In genomic region chrX:153139734-153140515, GRCm38 (mm10) we compare ENCODE assay signal across 7 mouse cellular contexts. TPM values are rescaled to one million over a fixed set of nuclear protein-coding genes. Genes with fewer than 3 reads are reported as not detected.
DNase-seq lines count a peak whose midpoint lies in the region; ATAC-seq and TF ChIP-seq lines count a peak whose summit lies in the region.

Rragb (plus strand) TSS chrX:153139981.

- H3K4me2 ChIP-seq in embryonic facial prominence, embryonic 14.5 days (ENCODE audit: low read depth, low read length): peak within 1 kb of the TSS; percentile 62
- H3K4me2 ChIP-seq in limb, embryonic 13.5 days (replicated peaks): peak within 1 kb of the TSS; percentile 62
- peak within 1 kb of the TSS; percentile 50 for H3K4me2 ChIP-seq in midbrain, embryonic 15.5 days

- peaks cover 20% of the 10 kb centered on the region for H3K27me3 ChIP-seq in embryonic facial prominence, embryonic 14.5 days (replicated peaks; ENCODE audit: control insufficient read depth, insufficient read depth, low read length)
- H3K27me3 ChIP-seq in limb, embryonic 13.5 days: peaks cover 27% of the 10 kb centered on the region
- no peaks in the 10 kb centered on the region for H3K27me3 ChIP-seq in midbrain, embryonic 15.5 days (replicated peaks)

- peak within 1 kb of the TSS; percentile 75 for H3K4me3 ChIP-seq in bone marrow, adult 2 months (replicated peaks; ENCODE audit: control insufficient read depth, low read depth, low read length)
- peak within 1 kb of the TSS; percentile 46 for H3K4me3 ChIP-seq in embryonic facial prominence, embryonic 14.5 days (ENCODE audit: low read depth, low read length)
- peak within 1 kb of the TSS; percentile 52 for H3K4me3 ChIP-seq in limb, embryonic 13.5 days
- H3K4me3 ChIP-seq in midbrain, embryonic 15.5 days: peak within 1 kb of the TSS; percentile 50

- no peak within 1 kb of the TSS; the same call in 1 of the 2 replicates for H3K27ac ChIP-seq in bone marrow, adult 2 months (ENCODE audit: control insufficient read depth, insufficient read depth, low read depth, low read length, poor library complexity)
- H3K27ac ChIP-seq in embryonic facial prominence, embryonic 14.5 days (replicated peaks; ENCODE audit: low read depth, low read length): no peak within 1 kb of the TSS
- H3K27ac ChIP-seq in limb, embryonic 13.5 days: no peak within 1 kb of the TSS
- H3K27ac ChIP-seq in midbrain, embryonic 15.5 days: peak within 1 kb of the TSS; percentile 64

- no peaks in the 10 kb centered on the region for H3K9me3 ChIP-seq in embryonic facial prominence, embryonic 14.5 days (ENCODE audit: control insufficient read depth, low read length)
- no peaks in the 10 kb centered on the region for H3K9me3 ChIP-seq in limb, embryonic 13.5 days
- H3K9me3 ChIP-seq in midbrain, embryonic 15.5 days: no peaks in the 10 kb centered on the region

- H3K36me3 ChIP-seq in embryonic facial prominence, embryonic 14.5 days (ENCODE audit: control insufficient read depth, insufficient read depth, low read length): no peaks in the 10 kb centered on the region
- H3K36me3 ChIP-seq in limb, embryonic 13.5 days: no peaks in the 10 kb centered on the region
- H3K36me3 ChIP-seq in midbrain, embryonic 15.5 days (replicated peaks): no peaks in the 10 kb centered on the region

- peak; percentile 85 for DNase-seq in embryonic facial prominence, embryonic 14.5 days (ENCODE audit: low spot score)
- DNase-seq in heart, adult 8-10 months (ENCODE audit: low spot score): peak; percentile 20
- DNase-seq in kidney, adult 9 months: peak; percentile 77
- DNase-seq in spleen, adult 18-20 months: peak; percentile 71 to 73

- no peak for TF ChIP-seq POLR2A in bone marrow, adult 2 months (IDR thresholded peaks at IDR 0.05; ENCODE audit: borderline replicate concordance, control insufficient read depth, low read depth, low read length)

- peak within 1 kb of the TSS; percentile 54 for H3K9ac ChIP-seq in embryonic facial prominence, embryonic 14.5 days (ENCODE audit: low read depth, low read length)
- peak within 1 kb of the TSS; percentile 58 for H3K9ac ChIP-seq in limb, embryonic 13.5 days
- H3K9ac ChIP-seq in midbrain, embryonic 15.5 days: peak within 1 kb of the TSS; percentile 31

- 11% methylated on average over 47 of the region's 47 CpGs for WGBS in bone marrow, adult 2 months
- WGBS in embryonic facial prominence, embryonic 14.5 days: 15% methylated on average over 39 of the region's 47 CpGs
- 16% methylated on average over 47 of the region's 47 CpGs for WGBS in limb, embryonic 13.5 days
- 24% methylated on average over 47 of the region's 47 CpGs for WGBS in midbrain, embryonic 15.5 days

- H3K4me1 ChIP-seq in bone marrow, adult 2 months (ENCODE audit: control insufficient read depth, insufficient read depth, low read length): no peaks in the 10 kb centered on the region
- H3K4me1 ChIP-seq in embryonic facial prominence, embryonic 14.5 days (ENCODE audit: control insufficient read depth, insufficient read depth, low read length): no peaks in the 10 kb centered on the region
- no peaks in the 10 kb centered on the region for H3K4me1 ChIP-seq in limb, embryonic 13.5 days
- no peaks in the 10 kb centered on the region for H3K4me1 ChIP-seq in midbrain, embryonic 15.5 days

- peak; percentile 97 for ATAC-seq in embryonic facial prominence, embryonic 14.5 days (ENCODE audit: low read depth)
- ATAC-seq in limb, embryonic 13.5 days (ENCODE audit: low FRiP score, low read depth): peak; percentile 99
- peak; percentile 99 for ATAC-seq in midbrain, embryonic 15.5 days (replicated peaks)

- TF ChIP-seq CTCF in bone marrow, adult 2 months (IDR thresholded peaks at IDR 0.05; ENCODE audit: control insufficient read depth, insufficient read depth, low read length): no peak

RNA-seq across cellular contexts. Expression of gene Rragb, which starts in this region (rescaled TPM):
- polyA plus RNA-seq in bone marrow, adult 2 months (2011; ENCODE audit: insufficient read depth, insufficient read length, low replicate concordance, missing spikeins): 3.2 TPM in 1 of 2 replicates, not detected in the other
- polyA plus RNA-seq in embryonic facial prominence, embryonic 14.5 days (2014; fragmentation: Nextera tagmentation; extraction: Ambion mirVana): 1.4 and 2.0 TPM in 2 replicates
- 1 to 10 TPM; 1.7 to 5.3 (median 2.5) TPM for total RNA-seq in heart, adult 8-10 months (2022)
- 2.8 and 3.0 TPM in 2 replicates for polyA plus RNA-seq in limb, embryonic 13.5 days (2015; fragmentation: Nextera tagmentation; extraction: Ambion mirVana)
- 9.1 and 10.1 TPM in 2 replicates for polyA plus RNA-seq in midbrain, embryonic 15.5 days (2015; fragmentation: Nextera tagmentation; extraction: Ambion mirVana)

Comparison
In these comparisons a context has a peak if more than half of its experiments do, and no peak if none do; other contexts are left out.
1. DNase-seq: peak in every context shown above with its lines; median percentile 85 in embryonic facial prominence, embryonic 14.5 days; 77 in kidney, adult 9 months; 72 in spleen, adult 18-20 months; 20 in heart, adult 8-10 months.